Mouse (Mus musculus) stomach, postnatal 0 days (tissue): ENCODE measurements around the gene Dppa1. TPM values are rescaled to one million over a fixed set of nuclear protein-coding genes. Genes with fewer than 3 reads are reported as not detected.
A peak's percentile ranks its signal among the peaks of the same experiment; 100 is the strongest.

Source experiments
- ATAC-seq: fragments of 200-750 bp; cut with Nextera tagmentation; 2 replicates; pipeline ENCODE4 v1.8.0; 2017; ENCODE audit not compliant: low FRiP score, low TSS enrichment
- DNase-seq: peaks from one replicate; pipeline ENCODE4 v3.0.0-alpha.2; 2016; ENCODE audit warnings: low spot score
- H3K27ac ChIP-seq: fragments of 300-500 bp; sonication (generic); replicated peaks from 2 replicates; pipeline ENCODE4 v1.5.1; 2014; ENCODE audit warnings: mild to moderate bottlenecking, control low read depth
- H3K27me3 ChIP-seq: fragments of 300-500 bp; sonication (generic); 2 replicates; pipeline ENCODE4 v1.6.1; 2014; ENCODE audit warnings: low read length; ENCODE audit not compliant: control insufficient read depth, insufficient read depth
- H3K36me3 ChIP-seq: fragments of 300-500 bp; sonication (generic); 2 replicates; pipeline ENCODE4 v1.6.1; 2014; ENCODE audit warnings: low read length, mixed read lengths; ENCODE audit not compliant: control insufficient read depth, insufficient read depth
- H3K4me1 ChIP-seq: fragments of 300-500 bp; sonication (generic); replicated peaks from 2 replicates; pipeline ENCODE4 v1.6.1; 2014; ENCODE audit warnings: antibody characterized with exemption; ENCODE audit not compliant: control insufficient read depth, insufficient read depth
- H3K4me2 ChIP-seq: fragments of 300-500 bp; sonication (generic); replicated peaks from 2 replicates; pipeline ENCODE4 v1.6.1; 2014; ENCODE audit warnings: low read depth, mild to moderate bottlenecking, control low read depth, moderate library complexity
- H3K4me3 ChIP-seq: fragments of 300-500 bp; sonication (generic); 2 replicates; pipeline ENCODE4 v1.5.1; 2014; ENCODE audit warnings: low read depth, low read length, control low read depth
- H3K9ac ChIP-seq: fragments of 300-500 bp; sonication (generic); 2 replicates; pipeline ENCODE4 v1.6.1; 2014; ENCODE audit warnings: mild to moderate bottlenecking, low read length, control low read depth, mixed read lengths
- H3K9me3 ChIP-seq: fragments of 300-500 bp; sonication (generic); 2 replicates; pipeline ENCODE4 v1.6.1; 2016; ENCODE audit warnings: low read length; ENCODE audit not compliant: control insufficient read depth
- CTCF ChIP-seq: IDR thresholded peaks from 2 replicates; pipeline ENCODE4 v1.5.1; 2016; ENCODE audit warnings: antibody characterized with exemption, low read depth, mild to moderate bottlenecking, moderate library complexity
- EP300 ChIP-seq: optimal IDR thresholded peaks from 2 replicates; pipeline ENCODE3; 2016; ENCODE audit warnings: antibody characterized with exemption
- WGBS: fragments of 180-500 bp; shearing (Covaris S2); extraction: QIAGEN DNeasy Blood & Tissue Kit; methylation state at CpG from one replicate; pipeline ENCODE4 v1.1.7; 2014; 5-methylcytosine and 5-hydroxymethylcytosine counted together
- polyA plus RNA-seq: library from polyadenylated mRNA; unstranded; fragments of >200 nt; fragmentation: Nextera tagmentation; extraction: Ambion mirVana; gene quantifications from 2 replicates; pipeline ENCODE4 v1.2.1, GENCODE M21; 2015

Gene Dppa1
- polyA plus RNA-seq, 1 experiment from 2014 or later = not detected

DNA sequence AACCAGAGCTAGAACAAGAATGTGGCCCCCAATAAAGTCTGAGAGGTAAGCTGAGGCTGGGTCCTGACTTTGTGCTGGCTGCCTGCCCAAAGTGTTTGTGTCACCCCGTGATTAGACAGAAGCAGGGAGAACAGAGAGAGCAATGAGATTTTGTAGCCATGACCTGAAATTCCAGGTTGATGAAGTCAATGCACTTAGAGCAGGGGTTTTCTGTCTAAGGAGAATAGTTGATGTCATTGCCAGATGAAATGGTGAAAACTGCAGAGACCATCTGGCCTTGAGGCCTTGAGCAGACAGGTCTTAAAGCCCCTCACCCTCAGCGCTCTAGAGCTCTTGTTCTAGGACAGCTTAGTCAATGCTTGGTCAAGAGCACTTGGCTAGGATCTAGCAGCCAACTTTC lies 36.6 kb downstream of the Dppa1 start:
- TF ChIP-seq CTCF (no peak), EP300 (no peak)
- Histone ChIP-seq H3K36me3 (no peaks in the 10 kb centered on the region), H3K4me2 (no peak overlapping the region), H3K27ac (no peak overlapping the region), H3K27me3 (no peaks in the 10 kb centered on the region), H3K9ac (no peak overlapping the region), H3K4me3 (no peak overlapping the region), H3K4me1 (no peaks in the 10 kb centered on the region), H3K9me3 (no peaks in the 10 kb centered on the region)
- no peak for ATAC-seq
- 62% methylated on average over 2 of the region's 2 CpGs for WGBS
- no peak for DNase-seq

DNA sequence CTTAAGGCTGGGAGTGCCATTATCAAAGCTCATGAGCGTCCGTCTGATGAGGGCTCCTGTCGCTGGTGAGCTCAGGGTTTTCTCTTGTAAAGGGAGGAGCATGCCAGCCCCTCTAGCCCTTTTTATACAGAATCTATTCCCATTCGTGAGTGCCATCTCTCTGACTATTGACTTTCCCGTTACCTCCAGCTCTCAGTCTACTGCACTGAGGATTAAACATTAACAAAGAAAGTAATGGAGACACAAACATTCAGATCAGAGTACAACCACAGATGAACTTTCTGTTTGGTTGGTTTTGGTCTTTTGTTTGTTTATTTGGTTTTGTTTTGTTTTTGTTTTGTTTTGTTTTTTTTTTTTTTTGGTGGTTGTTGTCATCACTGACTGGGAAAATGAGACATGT lies 46.3 kb downstream of the Dppa1 start:
- 66% methylated on average over 5 of the region's 5 CpGs for WGBS
- Histone ChIP-seq H3K4me1 (no peaks in the 10 kb centered on the region), H3K36me3 (no peaks in the 10 kb centered on the region), H3K9me3 (no peaks in the 10 kb centered on the region), H3K27me3 (no peaks in the 10 kb centered on the region), H3K27ac (no peak overlapping the region), H3K4me2 (no peak overlapping the region), H3K9ac (no peak overlapping the region), H3K4me3 (no peak overlapping the region)
- ATAC-seq (no peak), DNase-seq (no peak)
- no peak for TF ChIP-seq EP300

- Histone ChIP-seq H3K27me3 (no peaks in the 10 kb centered on the region), H3K27ac (no peak overlapping the region), H3K9ac (no peak overlapping the region), H3K4me1 (no peaks in the 10 kb centered on the region), H3K4me2 (no peak overlapping the region), H3K9me3 (no peaks in the 10 kb centered on the region), H3K4me3 (no peak overlapping the region), H3K36me3 (no peaks in the 10 kb centered on the region)
- WGBS = 60% methylated on average over 3 of the region's 3 CpGs
- DNase-seq (no peak), ATAC-seq (no peak)
- TF ChIP-seq EP300 = no peak
- no peak for TF ChIP-seq CTCF
Measured at GRCm38 (mm10) chr11:46580428-46580827, 48.6 kb downstream of the Dppa1 start.

GRCm38 (mm10) chr11:46578771-46579281 lies 50.2 kb downstream of the Dppa1 start:
- 40% methylated on average over 5 of the region's 5 CpGs for WGBS
- ATAC-seq (no peak), DNase-seq (no peak)

DNA sequence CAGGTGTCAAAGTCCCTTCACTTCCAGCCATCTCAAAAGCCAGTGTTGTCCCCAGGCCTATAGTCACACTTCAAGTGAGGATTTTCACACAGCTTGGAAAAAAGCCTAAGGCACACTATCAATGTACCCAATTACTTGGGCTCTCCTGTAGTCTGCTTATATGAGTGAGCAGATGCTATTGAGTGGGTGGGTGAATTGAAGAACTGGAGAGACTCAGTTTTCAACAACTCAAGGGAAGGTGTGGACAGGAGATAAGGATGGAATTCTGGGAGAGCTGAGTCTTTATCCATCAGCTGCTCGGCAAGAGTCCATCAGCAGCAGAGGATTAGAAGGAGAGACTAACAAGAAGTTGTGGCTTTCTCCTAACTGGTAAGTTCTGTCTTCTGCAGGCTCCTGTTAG lies 57.7 kb downstream of the Dppa1 start, which contains the start of gene BC053393:
Gene BC053393 (plus strand): TSS at position 210 of the 400 bp plus-strand sequence.
- Histone ChIP-seq H3K27me3 (no peaks in the 10 kb centered on the region), H3K36me3 (no peaks in the 10 kb centered on the region), H3K9me3 (no peaks in the 10 kb centered on the region), H3K4me2 (no peak within 1 kb of the TSS), H3K27ac (no peak within 1 kb of the TSS), H3K4me1 (no peaks in the 10 kb centered on the region), H3K9ac (no peak within 1 kb of the TSS), H3K4me3 (no peak within 1 kb of the TSS)
- ATAC-seq (no peak), DNase-seq (no peak)
- TF ChIP-seq CTCF (no peak), EP300 (no peak)
- 50% methylated on average over 1 of the region's 1 CpGs for WGBS

More at GRCm38 (mm10) chr11:46578771-46579281, 50.2 kb downstream of the Dppa1 start:
- Histone ChIP-seq H3K36me3 (no peaks in the 10 kb centered on the region), H3K4me1 (no peaks in the 10 kb centered on the region), H3K9me3 (no peaks in the 10 kb centered on the region), H3K9ac (no peak overlapping the region), H3K4me2 (no peak overlapping the region), H3K4me3 (no peak overlapping the region), H3K27ac (no peak overlapping the region), H3K27me3 (no peaks in the 10 kb centered on the region)
- TF ChIP-seq EP300 (no peak), CTCF (no peak)

DNA sequence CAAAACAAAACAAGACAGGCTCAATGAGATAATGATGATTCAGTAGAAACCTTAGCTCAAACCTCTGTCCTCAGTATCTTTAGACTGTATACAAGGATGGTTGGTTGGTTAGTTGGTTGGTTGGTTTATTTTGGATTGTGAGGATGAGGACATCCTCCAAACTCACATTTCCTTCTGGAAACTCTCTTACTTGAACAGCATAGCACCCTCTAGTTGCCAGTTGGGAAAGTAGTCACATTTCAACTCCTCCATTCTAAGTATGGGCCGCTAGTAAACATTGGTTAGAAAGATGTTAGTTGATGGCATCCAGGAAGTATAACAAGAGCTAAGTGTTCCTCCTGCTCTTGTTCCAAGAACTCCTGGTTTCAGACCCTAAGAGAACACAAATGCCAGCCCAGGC lies 60.0 kb downstream of the Dppa1 start:
- Histone ChIP-seq H3K4me2 (no peak overlapping the region), H3K27ac (no peak overlapping the region), H3K9ac (no peak overlapping the region), H3K4me3 (no peak overlapping the region), H3K27me3 (no peaks in the 10 kb centered on the region), H3K36me3 (no peaks in the 10 kb centered on the region), H3K4me1 (no peaks in the 10 kb centered on the region), H3K9me3 (no peaks in the 10 kb centered on the region)
- WGBS = 71% methylated on average over 1 of the region's 1 CpGs
- DNase-seq (no peak), ATAC-seq (no peak)
- TF ChIP-seq EP300 (no peak), CTCF (0 out of 2 replicates have a peak, but pooled peaks have one; percentile 11)
